Mouse (Mus musculus): ENCODE results near the gene Eapp. TPM values are rescaled to one million over a fixed set of nuclear protein-coding genes. Genes with fewer than 3 reads are reported as not detected.

Gene Eapp
- polyA plus RNA-seq, 1 experiment from 2014 or later: 78.5 TPM

GRCm38 (mm10) chr12:54651820-54652219, 43.9 kb downstream of the Eapp start:
- Histone ChIP-seq H3K36me3 (replicated peaks; ENCODE audit: control insufficient read depth, insufficient read depth) (0 out of 2 replicates have a peak, but pooled peaks cover 15% of the 10 kb centered on the region), H3K4me2 (replicated peaks) (no peak overlapping the region), H3K9ac (no peak overlapping the region), H3K27me3 (ENCODE audit: control insufficient read depth, insufficient read depth, low read length) (no peaks in the 10 kb centered on the region), H3K9me3 (ENCODE audit: control insufficient read depth, low read length) (no peaks in the 10 kb centered on the region), H3K4me1 (replicated peaks; ENCODE audit: control insufficient read depth, insufficient read depth, low read length) (peaks cover 12% of the 10 kb centered on the region; the same call in 1 of the 2 replicates), H3K4me3 (replicated peaks; ENCODE audit: low read length) (no peak overlapping the region), H3K27ac (no peak overlapping the region)
- DNase-seq (ENCODE audit: low spot score) (no peak), ATAC-seq (ENCODE audit: low FRiP score) (no peak)
- 60% methylated on average over 8 of the region's 8 CpGs for WGBS

GRCm38 (mm10) chr12:54651158-54651557, 44.5 kb downstream of the Eapp start:
- no peaks in the 10 kb centered on the region for H3K27me3 ChIP-seq (ENCODE audit: control insufficient read depth, insufficient read depth, low read length)
- peaks cover 17% of the 10 kb centered on the region; the same call in 1 of the 2 replicates for H3K36me3 ChIP-seq (replicated peaks; ENCODE audit: control insufficient read depth, insufficient read depth)
- H3K27ac ChIP-seq: no peak overlapping the region
- DNase-seq (ENCODE audit: low spot score) (no peak), ATAC-seq (ENCODE audit: low FRiP score) (no peak)
- WGBS: 36% methylated on average over 1 of the region's 1 CpGs
- H3K9me3 ChIP-seq (ENCODE audit: control insufficient read depth, low read length): no peaks in the 10 kb centered on the region
- H3K4me2 ChIP-seq (replicated peaks): no peak overlapping the region
- no peak overlapping the region for H3K9ac ChIP-seq
- no peak overlapping the region for H3K4me3 ChIP-seq (replicated peaks; ENCODE audit: low read length)
- H3K4me1 ChIP-seq (replicated peaks; ENCODE audit: control insufficient read depth, insufficient read depth, low read length): peaks cover 12% of the 10 kb centered on the region; the same call in 1 of the 2 replicates

GRCm38 (mm10) chr12:54644947-54645346, 50.8 kb downstream of the Eapp start:
- ATAC-seq (ENCODE audit: low FRiP score): no peak
- no peaks in the 10 kb centered on the region for H3K4me1 ChIP-seq (replicated peaks; ENCODE audit: control insufficient read depth, insufficient read depth, low read length)

GRCm38 (mm10) chr12:54643320-54643892, 52.3 kb downstream of the Eapp start:
- peaks cover 9% of the 10 kb centered on the region; the same call in 1 of the 2 replicates for H3K36me3 ChIP-seq (replicated peaks; ENCODE audit: control insufficient read depth, insufficient read depth)
- DNase-seq (ENCODE audit: low spot score) (no peak), ATAC-seq (ENCODE audit: low FRiP score) (no peak)
- H3K9ac ChIP-seq: no peak overlapping the region
- no peak overlapping the region for H3K27ac ChIP-seq
- H3K9me3 ChIP-seq (ENCODE audit: control insufficient read depth, low read length): no peaks in the 10 kb centered on the region; the same call in 1 of the 2 replicates
- H3K27me3 ChIP-seq (ENCODE audit: control insufficient read depth, insufficient read depth, low read length): no peaks in the 10 kb centered on the region
- no peak overlapping the region for H3K4me2 ChIP-seq (replicated peaks)
- 76% methylated on average over 5 of the region's 5 CpGs for WGBS
- no peak overlapping the region for H3K4me3 ChIP-seq (replicated peaks; ENCODE audit: low read length)
- H3K4me1 ChIP-seq (replicated peaks; ENCODE audit: control insufficient read depth, insufficient read depth, low read length): no peaks in the 10 kb centered on the region

More at GRCm38 (mm10) chr12:54644947-54645346, 50.8 kb downstream of the Eapp start:
- H3K9me3 ChIP-seq (ENCODE audit: control insufficient read depth, low read length): no peaks in the 10 kb centered on the region; the same call in 1 of the 2 replicates
- H3K27me3 ChIP-seq (ENCODE audit: control insufficient read depth, insufficient read depth, low read length): no peaks in the 10 kb centered on the region
- 74% methylated on average over 2 of the region's 2 CpGs for WGBS
- no peak for DNase-seq (ENCODE audit: low spot score)
- H3K4me3 ChIP-seq (replicated peaks; ENCODE audit: low read length): no peak overlapping the region
- no peak overlapping the region for H3K9ac ChIP-seq
- peaks cover 15% of the 10 kb centered on the region; the same call in 1 of the 2 replicates for H3K36me3 ChIP-seq (replicated peaks; ENCODE audit: control insufficient read depth, insufficient read depth)
- H3K4me2 ChIP-seq (replicated peaks): no peak overlapping the region
- H3K27ac ChIP-seq: no peak overlapping the region

- WGBS: 98% methylated on average over 4 of the region's 4 CpGs
- ATAC-seq (ENCODE audit: low FRiP score): no peak
- Histone ChIP-seq H3K9me3 (ENCODE audit: control insufficient read depth, low read length) (no peaks in the 10 kb centered on the region; the same call in 1 of the 2 replicates), H3K27me3 (ENCODE audit: control insufficient read depth, insufficient read depth, low read length) (no peaks in the 10 kb centered on the region), H3K9ac (no peak overlapping the region), H3K36me3 (replicated peaks; ENCODE audit: control insufficient read depth, insufficient read depth) (peaks cover 3% of the 10 kb centered on the region; the same call in 1 of the 2 replicates), H3K4me2 (replicated peaks) (no peak overlapping the region), H3K4me3 (replicated peaks; ENCODE audit: low read length) (no peak overlapping the region), H3K27ac (no peak overlapping the region), H3K4me1 (replicated peaks; ENCODE audit: control insufficient read depth, insufficient read depth, low read length) (no peaks in the 10 kb centered on the region)
- DNase-seq (ENCODE audit: low spot score): no peak
Observed at GRCm38 (mm10) chr12:54641374-54641773, 54.3 kb downstream of the Eapp start.

- no peaks in the 10 kb centered on the region for H3K4me1 ChIP-seq (replicated peaks; ENCODE audit: control insufficient read depth, insufficient read depth, low read length)
- no peaks in the 10 kb centered on the region; the same call in 1 of the 2 replicates for H3K9me3 ChIP-seq (ENCODE audit: control insufficient read depth, low read length)
- ATAC-seq (ENCODE audit: low FRiP score) (no peak), DNase-seq (ENCODE audit: low spot score) (no peak)
- no peaks in the 10 kb centered on the region for H3K36me3 ChIP-seq (replicated peaks; ENCODE audit: control insufficient read depth, insufficient read depth)
- no peak overlapping the region for H3K4me2 ChIP-seq (replicated peaks)
- H3K4me3 ChIP-seq (replicated peaks; ENCODE audit: low read length): no peak overlapping the region
- no peak overlapping the region for H3K9ac ChIP-seq
- H3K27ac ChIP-seq: no peak overlapping the region
- 88% methylated on average over 6 of the region's 6 CpGs for WGBS
- H3K27me3 ChIP-seq (ENCODE audit: control insufficient read depth, insufficient read depth, low read length): no peaks in the 10 kb centered on the region
Observed at GRCm38 (mm10) chr12:54640259-54640658, 55.4 kb downstream of the Eapp start.

- Histone ChIP-seq H3K4me2 (replicated peaks) (no peak overlapping the region), H3K4me1 (replicated peaks; ENCODE audit: control insufficient read depth, insufficient read depth, low read length) (no peaks in the 10 kb centered on the region), H3K9ac (no peak overlapping the region), H3K9me3 (ENCODE audit: control insufficient read depth, low read length) (no peaks in the 10 kb centered on the region), H3K4me3 (replicated peaks; ENCODE audit: low read length) (no peak overlapping the region), H3K36me3 (replicated peaks; ENCODE audit: control insufficient read depth, insufficient read depth) (no peaks in the 10 kb centered on the region), H3K27ac (no peak overlapping the region), H3K27me3 (ENCODE audit: control insufficient read depth, insufficient read depth, low read length) (no peaks in the 10 kb centered on the region)
- WGBS: 88% methylated on average over 1 of the region's 1 CpGs
- ATAC-seq (ENCODE audit: low FRiP score) (no peak), DNase-seq (ENCODE audit: low spot score) (no peak)
Observed at GRCm38 (mm10) chr12:54637033-54637432, 58.7 kb downstream of the Eapp start.

GRCm38 (mm10) chr12:54632141-54632540, 63.6 kb downstream of the Eapp start:
- H3K27ac ChIP-seq: no peak overlapping the region
- no peaks in the 10 kb centered on the region for H3K4me1 ChIP-seq (replicated peaks; ENCODE audit: control insufficient read depth, insufficient read depth, low read length)
- H3K9ac ChIP-seq: no peak overlapping the region
- no peak for ATAC-seq (ENCODE audit: low FRiP score)
- H3K27me3 ChIP-seq (ENCODE audit: control insufficient read depth, insufficient read depth, low read length): no peaks in the 10 kb centered on the region
- H3K36me3 ChIP-seq (replicated peaks; ENCODE audit: control insufficient read depth, insufficient read depth): no peaks in the 10 kb centered on the region
- no peak overlapping the region for H3K4me3 ChIP-seq (replicated peaks; ENCODE audit: low read length)
- H3K9me3 ChIP-seq (ENCODE audit: control insufficient read depth, low read length): no peaks in the 10 kb centered on the region
- DNase-seq (ENCODE audit: low spot score): no peak
- 59% methylated on average over 2 of the region's 2 CpGs for WGBS
- H3K4me2 ChIP-seq (replicated peaks): no peak overlapping the region

- ATAC-seq (ENCODE audit: low FRiP score) (no peak), DNase-seq (ENCODE audit: low spot score) (no peak)
- H3K9ac ChIP-seq: no peak overlapping the region
- H3K4me2 ChIP-seq (replicated peaks): no peak overlapping the region
- no peaks in the 10 kb centered on the region for H3K4me1 ChIP-seq (replicated peaks; ENCODE audit: control insufficient read depth, insufficient read depth, low read length)
- H3K4me3 ChIP-seq (replicated peaks; ENCODE audit: low read length): no peak overlapping the region
- no peaks in the 10 kb centered on the region for H3K36me3 ChIP-seq (replicated peaks; ENCODE audit: control insufficient read depth, insufficient read depth)
- no peaks in the 10 kb centered on the region for H3K9me3 ChIP-seq (ENCODE audit: control insufficient read depth, low read length)
- 89% methylated on average over 2 of the region's 2 CpGs for WGBS
- H3K27me3 ChIP-seq (ENCODE audit: control insufficient read depth, insufficient read depth, low read length): no peaks in the 10 kb centered on the region
- no peak overlapping the region for H3K27ac ChIP-seq
Observed at GRCm38 (mm10) chr12:54621942-54622341, 73.8 kb downstream of the Eapp start.

All from hindbrain, embryonic 14.5 days (tissue).